Mouse (Mus musculus): ENCODE measurements around the gene Serping1. TPM values are rescaled to one million over a fixed set of nuclear protein-coding genes. Genes with fewer than 3 reads are reported as not detected.

Serping1 gene
- polyA plus RNA-seq, 1 experiment from 2014 or later, result 143 TPM

GRCm38 (mm10) chr2:84773195-84773594 is 2.0 kb downstream of the Serping1 start:
- peak overlapping the region; percentile 9; the same call in 1 of the 2 replicates for H3K4me3 ChIP-seq (ENCODE audit: low read length)
- H3K27me3 ChIP-seq (ENCODE audit: control insufficient read depth, insufficient read depth, low read depth, low read length), result no peaks in the 10 kb centered on the region
- H3K9me3 ChIP-seq (ENCODE audit: control insufficient read depth, low read length), result no peaks in the 10 kb centered on the region
- 0 out of 2 replicates have a peak, but pooled peaks cover 2% of the 10 kb centered on the region for H3K36me3 ChIP-seq (ENCODE audit: control insufficient read depth, insufficient read depth, low read length)
- no peak overlapping the region for H3K27ac ChIP-seq (ENCODE audit: low read length)
- ATAC-seq (ENCODE audit: low read depth), result no peak
- no peak overlapping the region for H3K9ac ChIP-seq (ENCODE audit: low read length)
- WGBS, result 72% methylated on average over 5 of the region's 5 CpGs
- peaks cover 5% of the 10 kb centered on the region; the same call in 1 of the 2 replicates for H3K4me1 ChIP-seq (replicated peaks; ENCODE audit: control insufficient read depth, insufficient read depth, low read length)
- peak overlapping the region; percentile 46; the same call in 1 of the 2 replicates for H3K4me2 ChIP-seq (ENCODE audit: low read depth, low read length)

GRCm38 (mm10) chr2:84772454-84772853 is 2.8 kb downstream of the Serping1 start:
- no peak overlapping the region for H3K27ac ChIP-seq (ENCODE audit: low read length)
- H3K4me3 ChIP-seq (ENCODE audit: low read length), result no peak overlapping the region
- H3K9ac ChIP-seq (ENCODE audit: low read length), result no peak overlapping the region
- no peaks in the 10 kb centered on the region for H3K9me3 ChIP-seq (ENCODE audit: control insufficient read depth, low read length)
- H3K27me3 ChIP-seq (ENCODE audit: control insufficient read depth, insufficient read depth, low read depth, low read length), result no peaks in the 10 kb centered on the region
- H3K4me2 ChIP-seq (ENCODE audit: low read depth, low read length), result no peak overlapping the region
- 0 out of 2 replicates have a peak, but pooled peaks cover 2% of the 10 kb centered on the region for H3K36me3 ChIP-seq (ENCODE audit: control insufficient read depth, insufficient read depth, low read length)
- 88% methylated on average over 4 of the region's 4 CpGs for WGBS
- no peak for ATAC-seq (ENCODE audit: low read depth)
- peaks cover 5% of the 10 kb centered on the region; the same call in 1 of the 2 replicates for H3K4me1 ChIP-seq (replicated peaks; ENCODE audit: control insufficient read depth, insufficient read depth, low read length)

- Histone ChIP-seq H3K27me3 (ENCODE audit: control insufficient read depth, insufficient read depth, low read depth, low read length) (no peaks in the 10 kb centered on the region), H3K27ac (ENCODE audit: low read length) (no peak overlapping the region), H3K9me3 (ENCODE audit: control insufficient read depth, low read length) (no peaks in the 10 kb centered on the region), H3K4me1 (replicated peaks; ENCODE audit: control insufficient read depth, insufficient read depth, low read length) (peaks cover 1% of the 10 kb centered on the region; the same call in 1 of the 2 replicates), H3K36me3 (ENCODE audit: control insufficient read depth, insufficient read depth, low read length) (peaks cover 5% of the 10 kb centered on the region; the same call in 1 of the 2 replicates), H3K4me3 (ENCODE audit: low read length) (no peak overlapping the region), H3K9ac (ENCODE audit: low read length) (no peak overlapping the region), H3K4me2 (ENCODE audit: low read depth, low read length) (no peak overlapping the region)
- no peak for ATAC-seq (ENCODE audit: low read depth)
- 69% methylated on average over 6 of the region's 6 CpGs for WGBS
Observed at GRCm38 (mm10) chr2:84770501-84770900, 4.7 kb downstream of the Serping1 start.

GRCm38 (mm10) chr2:84762818-84763217 is 12.4 kb downstream of the Serping1 start:
- Histone ChIP-seq H3K4me1 (replicated peaks; ENCODE audit: control insufficient read depth, insufficient read depth, low read length) (no peaks in the 10 kb centered on the region), H3K9ac (ENCODE audit: low read length) (no peak overlapping the region), H3K4me2 (ENCODE audit: low read depth, low read length) (no peak overlapping the region), H3K4me3 (ENCODE audit: low read length) (no peak overlapping the region), H3K27me3 (ENCODE audit: control insufficient read depth, insufficient read depth, low read depth, low read length) (no peaks in the 10 kb centered on the region), H3K27ac (ENCODE audit: low read length) (no peak overlapping the region), H3K36me3 (ENCODE audit: control insufficient read depth, insufficient read depth, low read length) (peaks cover 3% of the 10 kb centered on the region; the same call in 1 of the 2 replicates), H3K9me3 (ENCODE audit: control insufficient read depth, low read length) (no peaks in the 10 kb centered on the region)
- ATAC-seq (ENCODE audit: low read depth), result no peak
- 26% methylated on average over 1 of the region's 1 CpGs for WGBS

- no peak overlapping the region for H3K4me2 ChIP-seq (ENCODE audit: low read depth, low read length)
- H3K4me1 ChIP-seq (replicated peaks; ENCODE audit: control insufficient read depth, insufficient read depth, low read length), result no peaks in the 10 kb centered on the region
- no peaks in the 10 kb centered on the region for H3K9me3 ChIP-seq (ENCODE audit: control insufficient read depth, low read length)
- no peak overlapping the region for H3K27ac ChIP-seq (ENCODE audit: low read length)
- H3K36me3 ChIP-seq (ENCODE audit: control insufficient read depth, insufficient read depth, low read length), result peaks cover 2% of the 10 kb centered on the region; the same call in 1 of the 2 replicates
- no peak overlapping the region for H3K4me3 ChIP-seq (ENCODE audit: low read length)
- no peak overlapping the region for H3K9ac ChIP-seq (ENCODE audit: low read length)
- no peak for ATAC-seq (ENCODE audit: low read depth)
- 60% methylated on average over 4 of the region's 4 CpGs for WGBS
- H3K27me3 ChIP-seq (ENCODE audit: control insufficient read depth, insufficient read depth, low read depth, low read length), result no peaks in the 10 kb centered on the region
Observed at GRCm38 (mm10) chr2:84762295-84762694, 12.9 kb downstream of the Serping1 start.

- no peaks in the 10 kb centered on the region for H3K36me3 ChIP-seq (ENCODE audit: control insufficient read depth, insufficient read depth, low read length)
- no peaks in the 10 kb centered on the region for H3K4me1 ChIP-seq (replicated peaks; ENCODE audit: control insufficient read depth, insufficient read depth, low read length)
- no peak for ATAC-seq (ENCODE audit: low read depth)
- H3K4me3 ChIP-seq (ENCODE audit: low read length), result no peak overlapping the region
- H3K9ac ChIP-seq (ENCODE audit: low read length), result no peak overlapping the region
- no peaks in the 10 kb centered on the region for H3K27me3 ChIP-seq (ENCODE audit: control insufficient read depth, insufficient read depth, low read depth, low read length)
- no peaks in the 10 kb centered on the region for H3K9me3 ChIP-seq (ENCODE audit: control insufficient read depth, low read length)
- 77% methylated on average over 1 of the region's 1 CpGs for WGBS
- no peak overlapping the region for H3K27ac ChIP-seq (ENCODE audit: low read length)
- no peak overlapping the region for H3K4me2 ChIP-seq (ENCODE audit: low read depth, low read length)
Observed at GRCm38 (mm10) chr2:84761840-84762239, 13.4 kb downstream of the Serping1 start.

- no peaks in the 10 kb centered on the region for H3K4me1 ChIP-seq (replicated peaks; ENCODE audit: control insufficient read depth, insufficient read depth, low read length)
- H3K4me3 ChIP-seq (ENCODE audit: low read length), result no peak overlapping the region
- no peak overlapping the region for H3K4me2 ChIP-seq (ENCODE audit: low read depth, low read length)
- no peaks in the 10 kb centered on the region for H3K36me3 ChIP-seq (ENCODE audit: control insufficient read depth, insufficient read depth, low read length)
- no peak overlapping the region for H3K27ac ChIP-seq (ENCODE audit: low read length)
- no peak overlapping the region for H3K9ac ChIP-seq (ENCODE audit: low read length)
- no peaks in the 10 kb centered on the region for H3K9me3 ChIP-seq (ENCODE audit: control insufficient read depth, low read length)
- no peak for ATAC-seq (ENCODE audit: low read depth)
- WGBS, result 63% methylated on average over 3 of the region's 3 CpGs
- no peaks in the 10 kb centered on the region for H3K27me3 ChIP-seq (ENCODE audit: control insufficient read depth, insufficient read depth, low read depth, low read length)
Observed at GRCm38 (mm10) chr2:84761309-84761708, 13.9 kb downstream of the Serping1 start.

- H3K9me3 ChIP-seq (ENCODE audit: control insufficient read depth, low read length), result no peaks in the 10 kb centered on the region
- H3K27ac ChIP-seq (ENCODE audit: low read length), result no peak overlapping the region
- 66% methylated on average over 8 of the region's 8 CpGs for WGBS
- H3K4me3 ChIP-seq (ENCODE audit: low read length), result no peak overlapping the region
- no peak for ATAC-seq (ENCODE audit: low read depth)
- H3K4me1 ChIP-seq (replicated peaks; ENCODE audit: control insufficient read depth, insufficient read depth, low read length), result no peaks in the 10 kb centered on the region
- no peak overlapping the region for H3K9ac ChIP-seq (ENCODE audit: low read length)
- H3K36me3 ChIP-seq (ENCODE audit: control insufficient read depth, insufficient read depth, low read length), result no peaks in the 10 kb centered on the region
- H3K27me3 ChIP-seq (ENCODE audit: control insufficient read depth, insufficient read depth, low read depth, low read length), result no peaks in the 10 kb centered on the region
- H3K4me2 ChIP-seq (ENCODE audit: low read depth, low read length), result no peak overlapping the region
Observed at GRCm38 (mm10) chr2:84760777-84761176, 14.5 kb downstream of the Serping1 start.

- H3K4me3 ChIP-seq (ENCODE audit: low read length), result no peak overlapping the region
- ATAC-seq (ENCODE audit: low read depth), result peak; percentile 64; the same call in 1 of the 2 replicates
- H3K27me3 ChIP-seq (ENCODE audit: control insufficient read depth, insufficient read depth, low read depth, low read length), result no peaks in the 10 kb centered on the region
- H3K4me1 ChIP-seq (replicated peaks; ENCODE audit: control insufficient read depth, insufficient read depth, low read length), result no peaks in the 10 kb centered on the region
- 0% methylated on average over 2 of the region's 2 CpGs for WGBS
- H3K9ac ChIP-seq (ENCODE audit: low read length), result no peak overlapping the region
- H3K4me2 ChIP-seq (ENCODE audit: low read depth, low read length), result no peak overlapping the region
- no peak overlapping the region for H3K27ac ChIP-seq (ENCODE audit: low read length)
- no peaks in the 10 kb centered on the region for H3K36me3 ChIP-seq (ENCODE audit: control insufficient read depth, insufficient read depth, low read length)
- H3K9me3 ChIP-seq (ENCODE audit: control insufficient read depth, low read length), result no peaks in the 10 kb centered on the region
Observed at GRCm38 (mm10) chr2:84758542-84759127, 16.6 kb downstream of the Serping1 start.
